Mouse (Mus musculus): ENCODE measurements around the gene Ptk7. TPM values are rescaled to one million over a fixed set of nuclear protein-coding genes. Genes with fewer than 3 reads are reported as not detected.

Gene Ptk7
- not detected for total RNA-seq (2023)

DNA sequence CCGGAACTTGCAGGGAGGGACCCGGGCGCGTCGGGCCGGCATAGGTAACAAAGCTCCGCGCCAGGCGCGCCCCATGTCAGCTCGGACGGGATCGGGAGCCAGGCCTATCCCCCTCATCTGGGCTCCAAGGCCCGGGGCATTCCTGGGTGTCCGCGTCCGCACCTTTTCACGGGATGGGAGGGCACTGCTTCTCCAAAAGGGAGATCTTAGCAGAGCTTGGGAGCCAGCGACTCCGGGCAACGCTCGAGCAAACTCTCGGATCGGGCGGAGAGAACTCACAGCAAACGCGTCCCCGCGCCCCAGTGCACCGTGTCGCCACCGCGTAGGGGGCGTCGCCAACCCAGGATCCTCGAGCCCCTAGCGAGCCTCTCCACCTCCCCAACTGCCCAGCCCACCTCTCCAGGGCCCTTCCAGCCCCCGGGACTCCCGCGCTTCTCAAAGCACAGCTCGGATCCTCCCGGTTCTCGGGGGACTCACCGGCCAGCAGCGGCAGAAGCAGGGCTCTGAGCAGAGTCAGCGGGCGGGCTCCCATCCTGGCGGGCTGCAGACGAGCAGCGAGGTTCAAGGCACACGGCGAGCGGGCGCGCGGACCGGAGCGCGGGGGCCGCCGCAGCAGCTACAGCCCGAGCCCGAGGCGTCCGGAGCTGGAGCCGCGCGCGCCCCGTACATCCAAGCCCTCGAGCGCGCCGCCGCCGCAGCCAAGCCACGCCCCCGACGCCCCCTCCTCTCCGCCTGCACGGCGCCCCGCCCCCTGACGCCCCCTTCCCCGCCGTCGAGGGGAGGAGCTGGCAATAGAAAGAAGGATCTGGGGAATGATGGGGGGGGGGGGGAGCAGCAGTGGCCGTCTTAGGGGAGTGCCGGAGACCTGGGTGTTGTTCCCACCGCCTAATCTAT lies at the start of gene Ptk7:
Gene Ptk7 (minus strand): TSS at position 714 of the 894 bp plus-strand sequence.

DNA sequence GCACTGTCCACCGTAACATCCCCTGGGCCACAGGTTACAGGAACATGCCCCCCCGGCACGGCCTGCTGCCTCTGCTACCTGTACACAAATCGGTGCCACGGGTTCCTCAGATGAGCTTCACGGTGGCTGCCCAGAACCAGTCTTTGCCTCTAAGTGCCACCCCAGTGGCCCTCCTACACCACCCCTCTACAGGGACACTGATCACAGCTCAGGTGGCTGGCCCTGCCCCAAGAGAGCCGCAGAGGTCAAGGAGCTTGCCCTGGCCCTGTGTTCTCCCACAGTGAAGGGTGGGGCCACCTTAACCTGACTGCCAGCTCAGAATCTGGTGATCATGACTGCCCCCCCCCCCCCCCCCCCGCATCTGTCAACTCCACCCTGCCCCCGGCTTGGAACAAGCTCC lies 49.1 kb upstream of the Ptk7 start, which contains the start of gene Mea1:
Gene Mea1 (plus strand): TSS at position 378 of the 400 bp plus-strand sequence.

DNA sequence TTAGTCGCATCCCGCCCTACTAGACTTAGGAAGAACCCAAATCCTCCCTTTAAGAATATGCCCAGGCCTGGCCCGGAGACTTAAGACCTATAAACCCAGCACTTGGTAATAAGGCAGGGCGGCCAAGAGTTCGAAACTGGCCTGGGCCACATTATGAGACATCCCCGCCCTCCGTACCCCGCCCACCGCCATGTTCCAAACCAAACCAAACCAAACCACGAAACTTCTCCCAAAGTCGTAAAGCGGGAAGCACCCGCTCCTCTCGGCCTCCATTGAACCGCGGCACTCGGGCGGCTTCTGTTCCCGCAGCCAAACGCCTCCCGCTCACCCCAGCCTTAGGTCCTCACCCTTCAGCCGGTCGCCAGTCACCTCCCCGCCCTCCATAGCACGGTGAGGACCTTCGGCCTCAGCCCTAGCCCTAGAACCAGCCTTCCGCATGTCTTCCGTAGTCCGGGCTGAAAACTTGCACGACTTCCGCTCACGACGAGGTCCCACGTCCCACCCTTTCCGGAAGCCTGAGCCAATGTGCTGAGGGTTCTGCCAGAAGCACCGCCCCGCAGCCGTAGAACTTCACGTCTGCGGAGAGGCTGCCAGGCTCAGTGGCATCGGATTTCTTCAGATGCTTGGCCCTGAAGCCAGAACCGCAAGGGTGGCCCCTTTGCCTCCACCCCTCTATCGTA lies 44.7 kb upstream of the Ptk7 start, which contains the start of gene Rrp36:
Gene Rrp36 (minus strand): TSS at position 503 of the 680 bp plus-strand sequence.

DNA sequence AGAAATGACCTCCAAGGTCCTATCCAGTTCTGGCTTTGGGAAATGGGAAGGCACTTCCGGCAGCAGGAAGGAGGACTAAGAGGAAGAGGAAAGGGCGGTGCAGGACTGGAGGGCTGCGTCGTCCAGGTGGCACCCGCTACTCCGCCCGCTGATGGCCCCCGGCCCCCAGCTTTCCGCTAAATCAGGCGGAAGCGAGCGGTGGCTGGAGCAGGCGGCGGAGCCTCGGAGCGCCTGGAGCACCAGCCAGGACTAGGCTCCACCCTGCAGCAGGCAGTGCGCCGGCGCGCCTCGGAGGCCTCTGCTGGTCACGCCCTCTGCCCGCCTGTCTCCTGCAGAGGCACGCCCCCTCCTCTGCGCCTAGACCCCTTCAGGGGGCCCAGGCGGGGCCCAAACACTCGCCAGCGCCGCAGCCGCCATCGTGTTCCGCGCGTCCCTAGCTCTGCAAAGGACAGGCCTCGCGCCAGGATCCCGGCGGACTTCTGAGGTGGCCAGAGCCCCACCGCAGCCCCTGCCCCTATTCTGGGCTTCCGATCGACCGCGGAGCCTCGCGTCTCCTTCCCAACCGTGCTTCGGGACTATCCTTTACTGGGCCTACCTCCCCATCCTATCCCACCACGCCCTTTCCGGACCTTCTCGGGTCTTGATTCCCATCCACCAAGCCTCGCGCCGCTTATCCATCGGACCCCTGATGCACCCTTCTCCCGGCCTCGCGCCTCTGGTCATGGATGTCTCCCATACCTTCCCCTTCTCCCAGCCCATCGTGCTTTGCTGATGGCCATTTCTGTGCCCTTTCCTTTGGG lies 21.1 kb upstream of the Ptk7 start, which contains the start of gene Cul7:
Gene Cul7 (plus strand): TSS at position 106 of the 800 bp plus-strand sequence.

DNA sequence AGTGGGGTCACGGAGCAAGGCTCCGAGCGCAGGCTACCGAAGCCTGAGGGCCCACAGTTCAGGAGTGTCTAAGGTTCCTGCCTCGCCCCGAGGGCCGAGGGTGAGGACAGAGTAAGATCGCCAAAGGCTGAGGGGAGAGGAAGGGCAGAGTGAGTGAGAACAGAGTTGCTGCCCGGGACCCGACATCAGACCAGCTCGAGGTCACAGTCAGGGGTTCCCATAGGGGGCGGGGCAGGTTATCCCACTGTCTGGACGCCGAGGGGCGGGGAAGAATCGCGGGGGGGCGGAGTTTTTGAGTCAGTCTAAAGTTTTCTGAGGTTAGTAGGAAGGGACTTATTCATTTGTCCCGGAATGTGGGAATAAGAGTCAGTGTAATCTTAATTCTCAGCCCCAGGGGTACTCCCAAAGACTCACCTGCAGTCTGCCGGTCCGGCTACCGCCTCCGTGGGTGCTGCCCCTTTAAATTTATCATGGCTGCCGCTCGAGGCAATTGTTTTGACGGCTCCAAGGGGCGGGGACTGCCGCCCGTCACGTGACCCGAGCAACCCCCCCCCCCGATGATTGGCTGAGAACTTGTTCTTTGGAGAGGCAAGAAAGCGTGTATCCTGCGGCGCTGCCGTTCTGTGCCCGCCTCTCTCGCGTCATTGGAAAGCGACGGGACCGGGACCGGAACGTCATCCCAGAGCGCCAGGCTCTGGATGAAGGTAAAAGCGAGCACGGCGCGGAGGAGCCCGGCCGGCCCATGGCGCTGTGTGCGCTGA lies 16.4 kb upstream of the Ptk7 start, which contains the start of the genes Klc4 and Mrpl2:
Gene Klc4 (minus strand): TSS at position 462 of the 761 bp plus-strand sequence.
Gene Mrpl2 (plus strand): TSS at position 669 of the 761 bp plus-strand sequence.

DNA sequence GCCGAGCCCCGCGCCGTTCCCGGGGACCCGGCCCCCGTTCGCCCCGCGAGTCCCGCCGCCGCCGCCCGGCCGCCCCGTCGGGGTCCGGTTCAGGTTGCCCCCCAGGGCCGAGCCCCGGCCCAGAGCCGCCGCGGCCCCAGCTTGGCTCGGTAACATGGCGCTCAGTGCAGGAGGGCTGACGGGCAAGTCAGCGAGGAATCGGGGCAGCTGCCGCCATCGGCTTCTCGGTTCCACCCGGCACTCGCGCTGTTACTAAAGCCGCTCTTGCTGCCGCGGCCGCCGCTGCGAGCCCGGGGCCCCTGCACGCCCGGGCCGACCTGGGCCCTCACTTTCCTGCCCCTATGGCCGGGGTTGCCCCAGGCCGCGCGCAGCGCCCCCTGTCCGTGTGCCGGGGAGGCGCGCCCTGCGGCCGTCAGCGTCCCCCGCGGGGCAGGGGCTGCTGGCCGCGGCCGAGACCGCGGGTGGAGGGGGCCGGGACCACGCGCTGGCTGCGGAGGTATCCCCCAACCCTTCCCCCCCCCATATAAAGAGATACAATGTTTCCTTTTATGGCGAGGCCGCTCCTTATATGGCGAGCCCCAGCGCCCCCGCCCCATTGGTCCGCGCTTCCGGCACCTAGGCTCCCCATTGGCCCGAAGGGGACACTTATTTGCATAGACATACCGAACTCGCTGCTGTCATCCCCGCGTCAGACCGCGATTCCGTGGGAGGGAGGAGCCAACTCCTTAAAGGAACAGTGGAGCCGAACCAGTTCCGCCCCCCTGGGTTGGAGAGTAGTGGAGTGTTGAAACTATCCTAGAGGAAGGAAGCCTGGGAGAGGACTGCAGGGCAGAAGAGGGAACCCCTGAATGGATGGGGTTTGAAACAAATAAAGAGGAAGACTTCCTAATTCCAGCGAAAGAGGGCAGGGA lies 73.4 kb downstream of the Ptk7 start, which contains the start of gene Srf:
Gene Srf (minus strand): TSS at position 503 of the 911 bp plus-strand sequence.

DNA sequence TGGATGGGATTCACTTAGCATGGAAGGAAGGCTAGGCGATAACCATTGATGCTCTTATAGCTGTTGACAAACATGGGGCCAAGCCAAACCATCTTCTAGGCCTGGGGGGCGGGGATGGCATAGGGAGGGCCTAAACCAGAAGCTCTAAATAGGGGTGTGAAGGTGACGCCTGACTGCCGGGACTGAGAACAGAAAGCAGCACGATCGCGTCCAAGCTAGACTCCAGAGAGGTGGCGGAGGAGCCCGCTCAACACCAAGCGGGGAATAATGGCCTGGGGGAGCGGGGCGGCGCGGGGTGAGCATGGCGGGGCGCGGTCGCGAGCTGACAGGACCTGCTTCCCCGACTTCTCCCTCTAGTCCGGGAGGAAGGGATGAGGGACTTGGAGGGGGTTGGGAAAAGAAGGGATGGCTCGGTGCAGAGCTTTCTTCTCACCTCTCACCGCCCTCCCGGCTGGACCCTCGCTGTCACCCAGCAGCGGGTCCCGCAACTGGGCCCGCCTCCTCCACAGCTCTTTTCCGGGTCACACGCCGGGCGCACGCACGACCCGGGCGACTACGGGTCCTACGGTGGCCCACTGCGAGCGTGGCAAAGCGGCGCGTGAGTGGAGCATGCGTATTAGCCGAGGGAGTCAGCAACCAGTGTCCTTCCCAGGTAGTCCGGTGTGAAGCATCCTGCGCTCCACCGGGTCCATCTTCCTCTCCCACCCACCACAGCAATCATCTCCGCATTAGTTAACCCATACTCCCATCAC lies 83.3 kb downstream of the Ptk7 start, which contains the start of gene Cul9:
Gene Cul9 (minus strand): TSS at position 576 of the 752 bp plus-strand sequence.

Other genes with a start within 250 kb of the Ptk7 start
- 56.7 TPM for gene Zfp318, start 245.8 kb downstream of the Ptk7 start, total RNA-seq (2023)
- gene Crip3, start 200.6 kb downstream of the Ptk7 start, total RNA-seq (2023) = not detected
- gene Slc22a7, start 191.0 kb downstream of the Ptk7 start, total RNA-seq (2023) = not detected
- 0.18 TPM for gene Ttbk1, start 141.8 kb downstream of the Ptk7 start, total RNA-seq (2023)
- gene Dnph1, start 132.8 kb downstream of the Ptk7 start, total RNA-seq (2023) = not detected
- gene Cul9, start 83.1 kb downstream of the Ptk7 start, total RNA-seq (2023) = 20.4 TPM
- gene Srf, start 73.3 kb downstream of the Ptk7 start, total RNA-seq (2023) = 66.8 TPM
- 15.0 TPM for gene Klc4, start 16.5 kb upstream of the Ptk7 start, total RNA-seq (2023)
- gene Mrpl2, start 16.7 kb upstream of the Ptk7 start, total RNA-seq (2023) = 31.6 TPM
- gene Cul7, start 20.8 kb upstream of the Ptk7 start, total RNA-seq (2023) = 7.3 TPM
- gene Rrp36, start 44.8 kb upstream of the Ptk7 start, total RNA-seq (2023) = 34.8 TPM
- gene Mea1, start 49.3 kb upstream of the Ptk7 start, total RNA-seq (2023) = 31.5 TPM
- gene Klhdc3, start 51.4 kb upstream of the Ptk7 start, total RNA-seq (2023) = 46.1 TPM
- gene Ppp2r5d, start 75.6 kb upstream of the Ptk7 start, total RNA-seq (2023) = 34.2 TPM
- 28.2 TPM for gene Pex6, start 82.0 kb upstream of the Ptk7 start, total RNA-seq (2023)
- 3.2 TPM for gene Gnmt, start 99.7 kb upstream of the Ptk7 start, total RNA-seq (2023)
- gene Cnpy3, start 122.7 kb upstream of the Ptk7 start, total RNA-seq (2023) = 57.9 TPM
- gene Ptcra, start 134.2 kb upstream of the Ptk7 start, total RNA-seq (2023) = 0.40 TPM
- 22.0 TPM for gene 2310039H08Rik, start 143.1 kb upstream of the Ptk7 start, total RNA-seq (2023)
- 70.1 TPM for gene Rpl7l1, start 153.2 kb upstream of the Ptk7 start, total RNA-seq (2023)
- 30.8 TPM for gene Bicral, start 229.0 kb upstream of the Ptk7 start, total RNA-seq (2023)